Mouse (Mus musculus) neural tube, embryonic 11.5 days (tissue): ENCODE results near the gene Rfxank. TPM values are rescaled to one million over a fixed set of nuclear protein-coding genes. Genes with fewer than 3 reads are reported as not detected.

Experiments
- ATAC-seq: fragments of 200-750 bp; cut with Nextera tagmentation; 2 replicates; pipeline ENCODE4 v1.8.0; 2017; ENCODE audit warnings: moderate number of reproducible peaks, mild to moderate bottlenecking, moderate TSS enrichment, moderate library complexity; ENCODE audit not compliant: insufficient read depth, low FRiP score, low TSS enrichment
- DNase-seq: peaks from one replicate; pipeline ENCODE4 v3.0.0-alpha.2; 2015; ENCODE audit warnings: low spot score
- H3K27ac ChIP-seq: fragments of 300-500 bp; sonication (generic); 2 replicates; pipeline ENCODE4 v1.5.1; 2014; ENCODE audit warnings: low read depth, mild to moderate bottlenecking, low read length
- H3K27me3 ChIP-seq: fragments of 300-500 bp; sonication (generic); 2 replicates; pipeline ENCODE4 v1.6.1; 2014; ENCODE audit warnings: mild to moderate bottlenecking, low read length, mixed read lengths; ENCODE audit not compliant: control insufficient read depth, insufficient read depth
- H3K36me3 ChIP-seq: fragments of 300-500 bp; sonication (generic); 2 replicates; pipeline ENCODE4 v1.6.1; 2014; ENCODE audit warnings: mild to moderate bottlenecking, low read length, moderate library complexity, mixed read lengths; ENCODE audit not compliant: control insufficient read depth, insufficient read depth
- H3K4me1 ChIP-seq: fragments of 300-500 bp; sonication (generic); 2 replicates; pipeline ENCODE4 v1.6.1; 2014; ENCODE audit warnings: low read length, mixed read lengths; ENCODE audit not compliant: control insufficient read depth, insufficient read depth
- H3K4me2 ChIP-seq: fragments of 300-500 bp; sonication (generic); 2 replicates; pipeline ENCODE4 v1.6.1; 2014; ENCODE audit warnings: low read depth, mild to moderate bottlenecking, moderate library complexity
- H3K4me3 ChIP-seq: fragments of 300-500 bp; sonication (generic); 2 replicates; pipeline ENCODE4 v1.5.1; 2014; ENCODE audit warnings: low read depth, low read length
- H3K9ac ChIP-seq: fragments of 300-500 bp; sonication (generic); 2 replicates; pipeline ENCODE4 v1.6.1; 2014; ENCODE audit warnings: mild to moderate bottlenecking, low read length
- H3K9me3 ChIP-seq: fragments of 300-500 bp; sonication (generic); 2 replicates; pipeline ENCODE4 v1.6.1; 2016; ENCODE audit warnings: low read length; ENCODE audit not compliant: control insufficient read depth
- WGBS: fragments of 180-500 bp; shearing (Covaris S2); extraction: QIAGEN DNeasy Blood & Tissue Kit; methylation state at CpG from one replicate; pipeline ENCODE4 v1.1.7; 2014; 5-methylcytosine and 5-hydroxymethylcytosine counted together
- polyA plus RNA-seq: library from polyadenylated mRNA; unstranded; fragments of >200 nt; fragmentation: Nextera tagmentation; extraction: Ambion mirVana; gene quantifications from 2 replicates; pipeline ENCODE4 v1.2.1, GENCODE M21; 2014

The Rfxank gene
- polyA plus RNA-seq, 1 experiment from 2014 or later: 13.3 TPM

- Histone ChIP-seq H3K4me2 (peak overlapping the region; percentile 48), H3K9me3 (no peaks in the 10 kb centered on the region), H3K9ac (peak overlapping the region; percentile 11; the same call in 1 of the 2 replicates), H3K36me3 (no peaks in the 10 kb centered on the region), H3K4me1 (no peaks in the 10 kb centered on the region; the same call in 1 of the 2 replicates), H3K4me3 (peak overlapping the region; percentile 35), H3K27me3 (0 out of 2 replicates have a peak, but pooled peaks cover 4% of the 10 kb centered on the region), H3K27ac (no peak overlapping the region)
- DNase-seq (peak; percentile 93), ATAC-seq (peak; percentile 95)
- WGBS: 14% methylated on average over 39 of the region's 40 CpGs
Observed at GRCm38 (mm10) chr8:70158069-70158853, 19.3 kb upstream of the Rfxank start.

- ATAC-seq: no peak
- Histone ChIP-seq H3K9me3 (no peaks in the 10 kb centered on the region), H3K4me2 (no peak overlapping the region), H3K9ac (no peak overlapping the region), H3K4me3 (no peak overlapping the region), H3K27me3 (0 out of 2 replicates have a peak, but pooled peaks cover 4% of the 10 kb centered on the region), H3K27ac (no peak overlapping the region), H3K36me3 (no peaks in the 10 kb centered on the region), H3K4me1 (no peaks in the 10 kb centered on the region; the same call in 1 of the 2 replicates)
- 96% methylated on average over 1 of the region's 1 CpGs for WGBS
- no peak for DNase-seq
Observed at GRCm38 (mm10) chr8:70157240-70157800, 18.4 kb upstream of the Rfxank start.

- no peak overlapping the region for H3K27ac ChIP-seq
- H3K9me3 ChIP-seq: no peaks in the 10 kb centered on the region
- H3K27me3 ChIP-seq: no peaks in the 10 kb centered on the region
- WGBS: 13% methylated on average over 13 of the region's 22 CpGs
- H3K4me2 ChIP-seq: peak overlapping the region; percentile 25; the same call in 1 of the 2 replicates
- peak; percentile 92 for ATAC-seq
- no peak overlapping the region for H3K4me3 ChIP-seq
- H3K36me3 ChIP-seq: no peaks in the 10 kb centered on the region
- no peaks in the 10 kb centered on the region for H3K4me1 ChIP-seq
- H3K9ac ChIP-seq: no peak overlapping the region
- peak; percentile 83 for DNase-seq
Observed at GRCm38 (mm10) chr8:70152537-70153257, 13.7 kb upstream of the Rfxank start.

- 13% methylated on average over 13 of the region's 13 CpGs for WGBS
- DNase-seq (peak; percentile 27), ATAC-seq (no peak)
- Histone ChIP-seq H3K27me3 (no peaks in the 10 kb centered on the region), H3K36me3 (no peaks in the 10 kb centered on the region), H3K9ac (no peak overlapping the region), H3K4me1 (no peaks in the 10 kb centered on the region), H3K9me3 (no peaks in the 10 kb centered on the region), H3K4me2 (no peak overlapping the region), H3K4me3 (no peak overlapping the region), H3K27ac (no peak overlapping the region)
Observed at GRCm38 (mm10) chr8:70150158-70150557, 11.2 kb upstream of the Rfxank start.

GRCm38 (mm10) chr8:70147678-70148607 is 9.0 kb upstream of the Rfxank start:
- ATAC-seq: no peak
- H3K9ac ChIP-seq: no peak overlapping the region
- no peak overlapping the region for H3K4me3 ChIP-seq
- no peak overlapping the region for H3K27ac ChIP-seq
- H3K9me3 ChIP-seq: no peaks in the 10 kb centered on the region
- 88% methylated on average over 7 of the region's 7 CpGs for WGBS
- H3K4me1 ChIP-seq: no peaks in the 10 kb centered on the region
- no peak overlapping the region for H3K4me2 ChIP-seq
- DNase-seq: no peak
- no peaks in the 10 kb centered on the region for H3K27me3 ChIP-seq
- peaks cover 7% of the 10 kb centered on the region; the same call in 1 of the 2 replicates for H3K36me3 ChIP-seq

- peak overlapping the region; percentile 72 for H3K4me3 ChIP-seq
- H3K27ac ChIP-seq: no peak overlapping the region
- no peaks in the 10 kb centered on the region for H3K27me3 ChIP-seq
- 14% methylated on average over 9 of the region's 9 CpGs for WGBS
- H3K4me1 ChIP-seq: peaks cover 12% of the 10 kb centered on the region
- H3K9ac ChIP-seq: peak overlapping the region; percentile 67
- no peaks in the 10 kb centered on the region for H3K9me3 ChIP-seq
- H3K4me2 ChIP-seq: peak overlapping the region; percentile 68
- H3K36me3 ChIP-seq: peaks cover 7% of the 10 kb centered on the region
- DNase-seq (no peak), ATAC-seq (no peak)
Observed at GRCm38 (mm10) chr8:70139981-70140380, 1.0 kb upstream of the Rfxank start.

- DNase-seq (no peak), ATAC-seq (no peak)
- no peak overlapping the region for H3K27ac ChIP-seq
- H3K27me3 ChIP-seq: no peaks in the 10 kb centered on the region
- peaks cover 12% of the 10 kb centered on the region for H3K4me1 ChIP-seq
- peak overlapping the region; percentile 72; the same call in 1 of the 2 replicates for H3K4me3 ChIP-seq
- H3K9me3 ChIP-seq: no peaks in the 10 kb centered on the region
- H3K4me2 ChIP-seq: no peak overlapping the region
- 77% methylated on average over 4 of the region's 4 CpGs for WGBS
- peaks cover 9% of the 10 kb centered on the region for H3K36me3 ChIP-seq
- H3K9ac ChIP-seq: no peak overlapping the region; the same call in 1 of the 2 replicates
Observed at GRCm38 (mm10) chr8:70137890-70138289, 1.1 kb downstream of the Rfxank start.

GRCm38 (mm10) chr8:70136591-70136990 is 2.4 kb downstream of the Rfxank start:
- 88% methylated on average over 4 of the region's 4 CpGs for WGBS
- no peak overlapping the region for H3K9ac ChIP-seq
- no peak for ATAC-seq
- no peak overlapping the region for H3K4me3 ChIP-seq
- peaks cover 13% of the 10 kb centered on the region for H3K4me1 ChIP-seq
- H3K9me3 ChIP-seq: no peaks in the 10 kb centered on the region
- no peak overlapping the region for H3K27ac ChIP-seq
- H3K4me2 ChIP-seq: no peak overlapping the region
- DNase-seq: no peak
- peaks cover 9% of the 10 kb centered on the region for H3K36me3 ChIP-seq
- H3K27me3 ChIP-seq: no peaks in the 10 kb centered on the region
